Mouse (Mus musculus) MEL (cell line): ENCODE measurements around the gene Arhgef2. TPM values are rescaled to one million over a fixed set of nuclear protein-coding genes. Genes with fewer than 3 reads are reported as not detected.

Source experiments
- DNase-seq: peaks from one replicate; pipeline ENCODE4 v3.0.0; 2011; ENCODE audit warnings: low read depth, low spot score
- H3K27ac ChIP-seq: 2 replicates; pipeline ENCODE4 v1.5.1; 2012; ENCODE audit warnings: low read depth, mild to moderate bottlenecking, control low read depth, low read length, moderate library complexity; ENCODE audit not compliant: control insufficient read depth
- H3K27me3 ChIP-seq, 2 experiments: fragments of 150-350 bp in 1 of 2; sonication (generic) in 1 of 2; 2 replicates each; pipeline ENCODE4 v1.6.1; 2012; ENCODE audit warnings: low read length in 2 of 2, mild to moderate bottlenecking in 2 of 2, improper control_type of control experiment in 1 of 2, moderate library complexity in 1 of 2; ENCODE audit not compliant: insufficient read depth in 2 of 2, control insufficient read depth in 1 of 2
- H3K36me3 ChIP-seq, 2 experiments: 2 replicates each; pipeline ENCODE4 v1.6.1; 2012 to 2014; ENCODE audit warnings: low read length in 2 of 2, improper control_type of control experiment in 1 of 2, inconsistent platforms in 1 of 2, mild to moderate bottlenecking in 1 of 2; ENCODE audit not compliant: insufficient read depth in 2 of 2, control insufficient read depth in 1 of 2
- H3K4me1 ChIP-seq, 2 experiments: fragments of 150-350 bp in 1 of 2; sonication (generic) in 1 of 2; 2 replicates each; pipeline ENCODE4 v1.6.1; 2012; ENCODE audit warnings: low read length in 2 of 2, improper control_type of control experiment in 1 of 2, mild to moderate bottlenecking in 1 of 2; ENCODE audit not compliant: insufficient read depth in 2 of 2, control insufficient read depth in 1 of 2
- H3K4me3 ChIP-seq, 2 experiments: fragments of 150-350 bp in 1 of 2; sonication (generic) in 1 of 2; 2 replicates each; pipeline ENCODE4 v1.5.1; 2012; ENCODE audit warnings: low read depth in 2 of 2, low read length in 2 of 2, mild to moderate bottlenecking in 2 of 2, moderate library complexity in 2 of 2, control low read depth in 1 of 2, improper control_type of control experiment in 1 of 2; ENCODE audit not compliant: control insufficient read depth in 1 of 2, insufficient read depth in 1 of 2
- H3K79me2 ChIP-seq: 2 replicates; pipeline ENCODE4 v1.6.1; 2012; ENCODE audit warnings: mild to moderate bottlenecking, low read length, moderate library complexity; ENCODE audit not compliant: control insufficient read depth, poor library complexity, insufficient read depth
- H3K9ac ChIP-seq: 2 replicates; pipeline ENCODE4 v1.6.1; 2012; ENCODE audit warnings: low read depth, mild to moderate bottlenecking, control low read depth, low read length, moderate library complexity; ENCODE audit not compliant: control insufficient read depth, poor library complexity, severe bottlenecking
- H3K9me3 ChIP-seq: fragments of 150-350 bp; sonication (generic); replicated peaks from 2 replicates; pipeline ENCODE4 v1.6.1; 2012; ENCODE audit warnings: mild to moderate bottlenecking, low read length, improper control_type of control experiment, moderate library complexity; ENCODE audit not compliant: insufficient read depth
- BHLHE40 ChIP-seq: IDR thresholded peaks from 2 replicates; pipeline ENCODE4 v1.6.1; 2012; ENCODE audit warnings: low read depth, mild to moderate bottlenecking, inconsistent platforms, low read length, improper control_type of control experiment, borderline replicate concordance
- CTCF ChIP-seq, 3 experiments: IDR thresholded peaks in 2 of 3; conservative IDR thresholded peaks in 1 of 3; 2 replicates each; pipeline ENCODE4 v1.5.1; 2011 to 2012; ENCODE audit warnings: low read length in 3 of 3, low read depth in 2 of 3, mild to moderate bottlenecking in 2 of 3, improper control_type of control experiment in 1 of 3, inconsistent platforms in 1 of 3, mixed read lengths in 1 of 3, moderate library complexity in 1 of 3; ENCODE audit not compliant: control insufficient read depth in 1 of 3, insufficient read depth in 1 of 3, poor library complexity in 1 of 3, severe bottlenecking in 1 of 3
- ELF1 ChIP-seq: IDR thresholded peaks from 2 replicates; pipeline ENCODE4 v1.6.1; 2014; ENCODE audit warnings: low read depth, mild to moderate bottlenecking, inconsistent platforms, low read length, improper control_type of control experiment, moderate library complexity
- ETS1 ChIP-seq: IDR thresholded peaks from 2 replicates; pipeline ENCODE4 v1.6.1; 2012; ENCODE audit warnings: low read depth, mild to moderate bottlenecking, inconsistent platforms, low read length, improper control_type of control experiment, moderate library complexity
- GABPA ChIP-seq: IDR thresholded peaks from 2 replicates; pipeline ENCODE4 v1.6.1; 2012; ENCODE audit warnings: low read depth, mild to moderate bottlenecking, inconsistent platforms, low read length, improper control_type of control experiment, moderate library complexity
- HCFC1 ChIP-seq: IDR thresholded peaks from 2 replicates; pipeline ENCODE4 v1.6.1; 2012; ENCODE audit warnings: low read depth, mild to moderate bottlenecking, inconsistent platforms, low read length, improper control_type of control experiment, moderate library complexity
- KAT2A ChIP-seq: conservative IDR thresholded peaks from 2 replicates; pipeline ENCODE4 v1.6.1; 2012; ENCODE audit warnings: low read depth, low read length, improper control_type of control experiment, inconsistent platforms
- MAX ChIP-seq: IDR thresholded peaks from 2 replicates; pipeline ENCODE4 v1.6.1; 2011; ENCODE audit warnings: low read length, improper control_type of control experiment
- MAZ ChIP-seq: IDR thresholded peaks from 2 replicates; pipeline ENCODE4 v1.6.1; 2012; ENCODE audit warnings: low read depth, mild to moderate bottlenecking, inconsistent platforms, low read length, improper control_type of control experiment
- MEF2A ChIP-seq: IDR thresholded peaks from 2 replicates; pipeline ENCODE4 v1.6.1; 2014; ENCODE audit warnings: low read depth, mild to moderate bottlenecking, inconsistent platforms, low read length, improper control_type of control experiment; ENCODE audit not compliant: poor library complexity, insufficient replicate concordance, severe bottlenecking; ENCODE audit errors: extremely low read depth
- MXI1 ChIP-seq: IDR thresholded peaks from 2 replicates; pipeline ENCODE4 v1.6.1; 2011; ENCODE audit warnings: mild to moderate bottlenecking, low read depth, low read length, improper control_type of control experiment
- MYB ChIP-seq: IDR thresholded peaks from 2 replicates; pipeline ENCODE4 v1.6.1; 2011; ENCODE audit warnings: mild to moderate bottlenecking, low read depth, low read length, improper control_type of control experiment
- NELFE ChIP-seq: IDR thresholded peaks from 2 replicates; pipeline ENCODE4 v1.6.1; 2011; ENCODE audit warnings: low read depth, low read length, improper control_type of control experiment
- NRF1 ChIP-seq: IDR thresholded peaks from 2 replicates; pipeline ENCODE4 v1.6.1; 2014; ENCODE audit warnings: low read depth, mild to moderate bottlenecking, inconsistent platforms, low read length, improper control_type of control experiment, moderate library complexity; ENCODE audit not compliant: poor library complexity, insufficient read depth, severe bottlenecking
- POLR2A ChIP-seq, 2 experiments: IDR thresholded peaks; 2 replicates each; pipeline ENCODE4 v1.6.1; 2011 to 2012; ENCODE audit warnings: low read length in 2 of 2, mild to moderate bottlenecking in 2 of 2, control low read depth in 1 of 2, improper control_type of control experiment in 1 of 2, low read depth in 1 of 2, moderate library complexity in 1 of 2; ENCODE audit not compliant: control insufficient read depth in 1 of 2, insufficient read depth in 1 of 2, poor library complexity in 1 of 2
- POLR2AphosphoS2 ChIP-seq: IDR thresholded peaks from 2 replicates; pipeline ENCODE4 v1.6.1; 2011; ENCODE audit warnings: low read length, improper control_type of control experiment
- POLR2AphosphoS5 ChIP-seq: IDR thresholded peaks from 2 replicates; pipeline ENCODE4 v1.6.1; 2012; ENCODE audit warnings: low read depth, borderline replicate concordance, mild to moderate bottlenecking, inconsistent platforms, low read length, moderate library complexity, mixed read lengths
- RCOR1 ChIP-seq: IDR thresholded peaks from 2 replicates; pipeline ENCODE4 v1.6.1; 2012; ENCODE audit warnings: low read depth, mild to moderate bottlenecking, inconsistent platforms, low read length, improper control_type of control experiment
- SIN3A ChIP-seq: IDR thresholded peaks from 2 replicates; pipeline ENCODE4 v1.6.1; 2012; ENCODE audit warnings: low read length, improper control_type of control experiment, inconsistent platforms
- TAL1 ChIP-seq: IDR thresholded peaks from 2 replicates; pipeline ENCODE4 v1.6.1; 2012; ENCODE audit warnings: mild to moderate bottlenecking, inconsistent platforms, low read length, moderate library complexity, mixed read lengths
- TCF12 ChIP-seq: IDR thresholded peaks from 2 replicates; pipeline ENCODE4 v1.6.1; 2014; ENCODE audit warnings: low read depth, mild to moderate bottlenecking, inconsistent platforms, low read length, improper control_type of control experiment, moderate library complexity
- USF1 ChIP-seq: IDR thresholded peaks from 2 replicates; pipeline ENCODE4 v1.6.1; 2014; ENCODE audit warnings: low read depth, mild to moderate bottlenecking, inconsistent platforms, low read length, improper control_type of control experiment, moderate library complexity
- ZC3H11A ChIP-seq: IDR thresholded peaks from 2 replicates; pipeline ENCODE4 v1.6.1; 2012; ENCODE audit warnings: low read depth, mild to moderate bottlenecking, inconsistent platforms, low read length, improper control_type of control experiment
- ZNF384 ChIP-seq: IDR thresholded peaks from 2 replicates; pipeline ENCODE4 v1.6.1; 2012; ENCODE audit warnings: low read depth, mild to moderate bottlenecking, inconsistent platforms, low read length, improper control_type of control experiment
- polyA plus RNA-seq, 2 experiments: library from polyadenylated mRNA; stranded (reverse) in 1 of 2; unstranded in 1 of 2; fragments of >175 nt in 1 of 2; fragments of >200 nt in 1 of 2; gene quantifications; 2 replicates each; pipeline versions ENCODE4 v1.2.1 to v1.2.4; 2012; ENCODE audit warnings: low replicate concordance in 2 of 2, low read depth in 1 of 2; ENCODE audit not compliant: insufficient read length in 2 of 2, insufficient read depth in 1 of 2, missing spikeins in 1 of 2
- total RNA-seq: library from RNA; depleted of rRNA; stranded (reverse); fragments of 300-350 nt; gene quantifications from 2 replicates; pipeline ENCODE4 v1.2.3, GENCODE M21; 2012

Arhgef2 gene
- total and polyA plus RNA-seq, 3 experiments = 113 to 183 TPM; not detected in 1

- Histone ChIP-seq H3K36me3 (peaks cover 23 to 44% of the 10 kb centered on the region in 2 experiments), H3K27ac (peak overlapping the region; percentile 97), H3K9me3 (no peaks in the 10 kb centered on the region), H3K4me1 (peaks cover 35 to 47% of the 10 kb centered on the region in 2 experiments), H3K79me2 (peaks cover 97% of the 10 kb centered on the region), H3K9ac (peak overlapping the region; percentile 19; the same call in 1 of the 2 replicates), H3K27me3 (no peaks in the 10 kb centered on the region), H3K4me3 (no peak overlapping the region)
- no peak for DNase-seq
- TF ChIP-seq RCOR1 = no peak
- no peak for TF ChIP-seq MAX
- TF ChIP-seq USF1 = no peak
- TF ChIP-seq NELFE = no peak
- no peak for TF ChIP-seq NRF1
- TF ChIP-seq SIN3A = no peak
- no peak for TF ChIP-seq ZC3H11A
- no peak for TF ChIP-seq TCF12
- no peak for TF ChIP-seq MYB
Measured at GRCm38 (mm10) chr3:88625531-88625930, 19.8 kb downstream of the Arhgef2 start.

- Histone ChIP-seq H3K36me3 (peaks cover 30 to 44% of the 10 kb centered on the region in 2 experiments), H3K79me2 (peaks cover 89% of the 10 kb centered on the region), H3K27ac (peak overlapping the region; percentile 65), H3K4me3 (no peak overlapping the region), H3K9ac (peak overlapping the region; percentile 26), H3K4me1 (peaks cover 35 to 47% of the 10 kb centered on the region in 2 experiments), H3K27me3 (no peaks in the 10 kb centered on the region), H3K9me3 (no peaks in the 10 kb centered on the region)
- TF ChIP-seq MAX (no peak), BHLHE40 (no peak)
- DNase-seq = no peak
Measured at GRCm38 (mm10) chr3:88626316-88626715, 20.6 kb downstream of the Arhgef2 start.

DNA sequence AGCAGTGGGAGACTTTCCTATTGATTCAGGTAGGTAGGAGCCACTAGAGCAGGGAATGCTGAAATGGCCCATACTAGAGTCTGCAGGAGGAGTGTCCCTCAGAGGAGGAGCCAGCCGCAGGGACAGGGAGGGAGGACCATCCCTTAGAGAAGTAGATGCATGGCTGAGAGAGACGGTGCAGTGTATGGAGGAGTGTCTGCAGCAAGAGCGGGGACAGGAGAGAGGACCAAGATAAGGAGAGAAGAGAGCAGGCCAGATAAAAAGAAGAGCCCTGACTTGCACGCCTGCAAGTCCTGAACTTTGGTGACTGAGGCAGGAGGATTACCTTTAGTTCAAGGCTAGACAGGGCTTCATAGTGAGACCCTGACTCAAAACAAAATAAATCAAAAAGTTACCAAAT, 21.3 kb downstream of the Arhgef2 start:
- peak; percentile 93 for DNase-seq
- Histone ChIP-seq H3K27ac (peak overlapping the region; percentile 65), H3K79me2 (peaks cover 81% of the 10 kb centered on the region), H3K4me3 (peak overlapping the region in 1 of 2 experiments; percentile 2; a peak in 1 of 4 replicates), H3K9ac (peak overlapping the region; percentile 26), H3K9me3 (no peaks in the 10 kb centered on the region), H3K4me1 (peaks cover 35 to 47% of the 10 kb centered on the region in 2 experiments), H3K36me3 (peaks cover 32 to 44% of the 10 kb centered on the region in 2 experiments), H3K27me3 (no peaks in the 10 kb centered on the region)
- TF ChIP-seq ZNF384 (peak; percentile 9; the same call in 1 of the 2 replicates), MYB (no peak; the same call in 1 of the 2 replicates), MXI1 (peak; percentile 80), HCFC1 (no peak), CTCF (IDR thresholded peaks at IDR 0.05 in 2 of 3, conservative IDR thresholded peaks at IDR 0.05 in 1 of 3; ENCODE audit: control insufficient read depth in 1 of 3, insufficient read depth in 1 of 3, low read depth in 2 of 3, low read length in 3 of 3, poor library complexity in 1 of 3, severe bottlenecking in 1 of 3) (no peak), SIN3A (peak; percentile 70; the same call in 1 of the 2 replicates), RCOR1 (no peak), NELFE (peak; percentile 32; the same call in 1 of the 2 replicates), TAL1 (peak; percentile 40), POLR2AphosphoS2 (0 out of 2 replicates have a peak, but pooled peaks have one; percentile 17), POLR2AphosphoS5 (0 out of 2 replicates have a peak, but pooled peaks have one; percentile 49), MEF2A (no peak), KAT2A (no peak), GABPA (no peak), ELF1 (no peak), ETS1 (peak; percentile 70), MAZ (peak; percentile 34; the same call in 1 of the 2 replicates), ZC3H11A (no peak), NRF1 (no peak), POLR2A (IDR thresholded peaks at IDR 0.05; ENCODE audit: control insufficient read depth in 1 of 2, insufficient read depth in 1 of 2, low read depth in 1 of 2, low read length in 2 of 2, poor library complexity in 1 of 2) (peak in 1 of 2 experiments; percentile 68; a peak in 1 of 4 replicates)
